In genomic region chr14:21706759-21707571, GRCm38 (mm10) we compare ENCODE assay signal across 8 mouse cellular contexts. TPM values are rescaled to one million over a fixed set of nuclear protein-coding genes. Genes with fewer than 3 reads are reported as not detected.
A peak's percentile ranks its signal among the peaks of the same experiment; 100 is the strongest.
DNase-seq lines count a peak whose midpoint lies in the region; ATAC-seq lines count a peak whose summit lies in the region.

No protein-coding gene starts in this region.

- H3K36me3 ChIP-seq in hindbrain, embryonic 12.5 days, result no peaks in the 10 kb centered on the region
- H3K36me3 ChIP-seq in limb, embryonic 13.5 days, result no peaks in the 10 kb centered on the region
- H3K36me3 ChIP-seq in midbrain, embryonic 16.5 days (ENCODE audit: control insufficient read depth, insufficient read depth, low read length), result no peaks in the 10 kb centered on the region

- ATAC-seq in hindbrain, embryonic 12.5 days (ENCODE audit: low FRiP score), result no peak
- peak; percentile 84 for ATAC-seq in limb, embryonic 13.5 days (ENCODE audit: low FRiP score, low read depth)
- peak; percentile 75 for ATAC-seq in midbrain, embryonic 16.5 days

- peaks cover 9% of the 10 kb centered on the region for H3K4me1 ChIP-seq in hindbrain, embryonic 12.5 days
- peaks cover 41% of the 10 kb centered on the region for H3K4me1 ChIP-seq in limb, embryonic 13.5 days
- H3K4me1 ChIP-seq in midbrain, embryonic 16.5 days (ENCODE audit: control insufficient read depth, insufficient read depth, low read length), result 0 out of 2 replicates have a peak, but pooled peaks cover 4% of the 10 kb centered on the region

- no peaks in the 10 kb centered on the region for H3K9me3 ChIP-seq in hindbrain, embryonic 12.5 days (replicated peaks)
- H3K9me3 ChIP-seq in limb, embryonic 13.5 days, result no peaks in the 10 kb centered on the region
- no peaks in the 10 kb centered on the region for H3K9me3 ChIP-seq in midbrain, embryonic 16.5 days (replicated peaks; ENCODE audit: control insufficient read depth, low read length, poor library complexity, severe bottlenecking)

- DNase-seq in urinary bladder, postnatal 14 days (ENCODE audit: low spot score), result peak; percentile 22
- DNase-seq in urinary bladder, postnatal 25 days (ENCODE audit: low spot score), result no peak
- peak; percentile 41 to 46 for DNase-seq in frontal cortex, postnatal 14 days (ENCODE audit: low spot score in 2 of 2)
- DNase-seq in thymus, postnatal 14 days, result no peak
- no peak for DNase-seq in urinary bladder, adult 2 months (ENCODE audit: low spot score)

- no peak overlapping the region for H3K4me2 ChIP-seq in hindbrain, embryonic 12.5 days (replicated peaks)
- H3K4me2 ChIP-seq in limb, embryonic 13.5 days (replicated peaks), result no peak overlapping the region
- H3K4me2 ChIP-seq in midbrain, embryonic 16.5 days (ENCODE audit: low read length), result no peak overlapping the region

- H3K9ac ChIP-seq in hindbrain, embryonic 12.5 days, result no peak overlapping the region
- H3K9ac ChIP-seq in limb, embryonic 13.5 days, result no peak overlapping the region
- no peak overlapping the region for H3K9ac ChIP-seq in midbrain, embryonic 16.5 days (ENCODE audit: low read depth, low read length)

- H3K27ac ChIP-seq in hindbrain, embryonic 12.5 days, result 0 out of 2 replicates have a peak overlapping the region, but pooled peaks have one; percentile 23
- H3K27ac ChIP-seq in limb, embryonic 13.5 days, result peak overlapping the region; percentile 93
- peak overlapping the region; percentile 51 for H3K27ac ChIP-seq in midbrain, embryonic 16.5 days (ENCODE audit: low read length)

- 66% methylated on average over 12 of the region's 12 CpGs for WGBS in hindbrain, embryonic 12.5 days
- WGBS in limb, embryonic 13.5 days, result 29% methylated on average over 12 of the region's 12 CpGs
- 45% methylated on average over 12 of the region's 12 CpGs for WGBS in midbrain, embryonic 16.5 days

- H3K27me3 ChIP-seq in hindbrain, embryonic 12.5 days, result no peaks in the 10 kb centered on the region
- H3K27me3 ChIP-seq in limb, embryonic 13.5 days, result no peaks in the 10 kb centered on the region
- no peaks in the 10 kb centered on the region for H3K27me3 ChIP-seq in midbrain, embryonic 16.5 days (ENCODE audit: control insufficient read depth, insufficient read depth, low read depth, low read length)

- no peak overlapping the region for H3K4me3 ChIP-seq in hindbrain, embryonic 12.5 days
- H3K4me3 ChIP-seq in limb, embryonic 13.5 days, result no peak overlapping the region
- no peak overlapping the region for H3K4me3 ChIP-seq in midbrain, embryonic 16.5 days (ENCODE audit: low read depth, low read length)

RNA-seq across cellular contexts. Expression of gene Dupd1, which starts 7.4 kb away (rescaled TPM):
- polyA plus RNA-seq in hindbrain, embryonic 12.5 days (2016; fragmentation: Nextera tagmentation; extraction: Ambion mirVana), result 0.25 and 0.31 TPM in 2 replicates
- 0.97 and 1.2 TPM in 2 replicates for polyA plus RNA-seq in limb, embryonic 13.5 days (2015; fragmentation: Nextera tagmentation; extraction: Ambion mirVana)
- polyA plus RNA-seq in midbrain, embryonic 16.5 days (2015; fragmentation: Nextera tagmentation; extraction: Ambion mirVana), result 0.26 and 0.31 TPM in 2 replicates
- not detected in 2 replicates for polyA plus RNA-seq in urinary bladder, adult 2 months (2012; rRNA removed)

RNA-seq across cellular contexts. Expression of gene Samd8, which starts 43.4 kb away (rescaled TPM):
- polyA plus RNA-seq in hindbrain, embryonic 12.5 days (2016; fragmentation: Nextera tagmentation; extraction: Ambion mirVana), result 15.9 and 19.0 TPM in 2 replicates
- polyA plus RNA-seq in limb, embryonic 13.5 days (2015; fragmentation: Nextera tagmentation; extraction: Ambion mirVana), result 10.8 and 12.2 TPM in 2 replicates
- 22.4 TPM in 2 replicates for polyA plus RNA-seq in midbrain, embryonic 16.5 days (2015; fragmentation: Nextera tagmentation; extraction: Ambion mirVana)
- polyA plus RNA-seq in urinary bladder, adult 2 months (2012; rRNA removed), result 9.6 and 10.4 TPM in 2 replicates

RNA-seq across cellular contexts. Expression of gene Dusp13, which starts 44.0 kb away (rescaled TPM):
- polyA plus RNA-seq in hindbrain, embryonic 12.5 days (2016; fragmentation: Nextera tagmentation; extraction: Ambion mirVana), result 0.43 TPM in 1 of 2 replicates, not detected in the other
- polyA plus RNA-seq in limb, embryonic 13.5 days (2015; fragmentation: Nextera tagmentation; extraction: Ambion mirVana), result 0.46 and 0.54 TPM in 2 replicates
- not detected in 2 replicates for polyA plus RNA-seq in midbrain, embryonic 16.5 days (2015; fragmentation: Nextera tagmentation; extraction: Ambion mirVana)
- polyA plus RNA-seq in urinary bladder, adult 2 months (2012; rRNA removed), result 0.33 TPM in 1 of 2 replicates, not detected in the other

Comparison
In these comparisons a context has a peak if more than half of its experiments do, and no peak if none do; other contexts are left out.
1. DNase-seq: peak in urinary bladder, postnatal 14 days (single experiment) and frontal cortex, postnatal 14 days (2 of 2); none in urinary bladder, postnatal 25 days (single experiment), thymus, postnatal 14 days (single experiment) and urinary bladder, adult 2 months (single experiment).
2. H3K27ac ChIP-seq: peak in every context shown above with its lines; median percentile 93 in limb, embryonic 13.5 days; 51 in midbrain, embryonic 16.5 days; 23 in hindbrain, embryonic 12.5 days.